Mouse (Mus musculus) adrenal gland, postnatal 14 days (tissue): ENCODE measurements around the gene Sos2. TPM values are rescaled to one million over a fixed set of nuclear protein-coding genes. Genes with fewer than 3 reads are reported as not detected.

Experiments used
- DNase-seq: peaks from one replicate; pipeline ENCODE4 v3.0.0; 2021; ENCODE audit warnings: mixed read lengths
- long read RNA-seq, 2 experiments: library from polyadenylated mRNA; stranded (forward); transcript quantifications; one replicate each; pipeline ENCODE4 v2.0.0; 2021
- total RNA-seq: library from RNA; stranded (reverse); gene quantifications from 2 replicates; pipeline ENCODE4 v1.2.3, GENCODE M21; 2021

Sos2 gene
- 35.8 and 36.9 TPM in 2 replicates for total RNA-seq
- long read RNA-seq, experiment 1, full-length matches to known transcripts: 4 of 9 reads
- long read RNA-seq, experiment 1, partial matches to known transcripts: 3 of 9 reads
- long read RNA-seq, experiment 1, other reads (novel, unspliced or antisense): 2 of 9 reads
- long read RNA-seq, experiment 2, full-length matches to known transcripts: 3 of 5 reads
- long read RNA-seq, experiment 2, partial matches to known transcripts: 1 of 5 reads
- long read RNA-seq, experiment 2, other reads (novel, unspliced or antisense): 1 of 5 reads

GRCm38 (mm10) chr12:69681566-69682061 is at the start of gene Sos2:
Gene Sos2, minus strand, starts transcription at chr12:69681852.
- DNase-seq: peak; percentile 83

- no peak for DNase-seq
Measured at GRCm38 (mm10) chr12:69730306-69730705, 48.7 kb upstream of the Sos2 start.

- DNase-seq: no peak
Measured at GRCm38 (mm10) chr12:69729246-69729645, 47.6 kb upstream of the Sos2 start.

DNA sequence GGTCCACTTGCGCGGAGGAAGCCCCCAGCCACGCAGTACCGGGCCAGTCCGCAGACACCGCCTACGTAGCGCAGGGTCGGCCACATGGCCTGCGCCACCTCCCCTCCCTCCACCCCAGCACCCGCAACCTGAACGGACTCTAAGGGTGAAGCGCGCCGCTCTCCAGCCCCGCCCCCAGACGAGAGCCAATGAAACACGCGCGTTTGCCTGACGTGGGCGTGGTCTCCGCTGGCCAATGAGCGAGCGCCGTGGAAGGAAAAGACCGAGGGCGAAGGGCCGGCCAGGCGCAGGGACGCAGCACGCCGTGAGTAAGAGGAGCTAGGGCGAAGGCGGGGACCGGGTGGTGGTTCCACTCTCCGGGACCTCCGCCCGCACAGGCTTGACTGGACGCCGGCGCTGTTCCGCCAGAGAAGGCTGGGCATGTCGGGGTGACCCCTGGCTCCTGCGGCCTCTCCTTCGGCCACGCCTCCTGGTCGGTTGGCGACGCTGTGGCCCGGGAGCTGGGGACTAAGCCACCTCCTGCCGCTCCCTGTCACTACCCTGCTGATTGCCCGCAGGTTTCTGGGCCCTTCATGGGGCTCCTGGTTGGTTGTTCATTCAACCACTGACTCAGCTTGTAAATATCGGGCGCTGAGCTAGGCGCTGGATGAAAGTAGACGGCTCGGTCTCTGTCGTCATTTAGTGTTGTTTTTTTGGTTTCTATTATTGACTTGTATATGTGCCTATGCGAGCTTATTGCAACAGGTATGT is 43.2 kb upstream of the Sos2 start, which contains the start of the genes L2hgdh and Atp5s:
Gene L2hgdh (minus strand): TSS at position 163 of the 750 bp plus-strand sequence.
Gene Atp5s (plus strand): TSS at position 240 of the 750 bp plus-strand sequence.
- peak; percentile 99 for DNase-seq

- DNase-seq: no peak
Measured at GRCm38 (mm10) chr12:69724018-69724710, 42.5 kb upstream of the Sos2 start.

GRCm38 (mm10) chr12:69723376-69723775 is 41.7 kb upstream of the Sos2 start:
- no peak for DNase-seq

GRCm38 (mm10) chr12:69722857-69723256 is 41.2 kb upstream of the Sos2 start:
- DNase-seq: no peak

DNA sequence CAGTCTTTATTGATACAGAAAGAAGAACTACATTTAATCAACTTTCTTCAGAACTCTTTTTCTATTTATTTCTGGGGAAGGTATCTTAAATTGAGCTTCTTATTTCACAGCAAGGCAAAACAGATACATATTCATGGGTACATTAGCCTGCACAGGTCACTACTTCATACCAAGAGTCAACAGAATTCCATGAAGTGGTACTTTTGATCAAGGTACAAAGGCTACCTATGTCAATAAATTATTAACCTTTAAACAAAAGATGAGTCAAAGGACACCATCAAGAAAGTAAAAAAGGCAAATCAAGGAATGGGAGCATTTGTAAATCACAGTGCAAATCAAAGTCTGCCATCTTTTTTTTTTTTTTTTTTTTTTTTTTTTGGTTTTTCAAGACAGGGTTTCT is 32.0 kb upstream of the Sos2 start:
- DNase-seq: no peak

DNA sequence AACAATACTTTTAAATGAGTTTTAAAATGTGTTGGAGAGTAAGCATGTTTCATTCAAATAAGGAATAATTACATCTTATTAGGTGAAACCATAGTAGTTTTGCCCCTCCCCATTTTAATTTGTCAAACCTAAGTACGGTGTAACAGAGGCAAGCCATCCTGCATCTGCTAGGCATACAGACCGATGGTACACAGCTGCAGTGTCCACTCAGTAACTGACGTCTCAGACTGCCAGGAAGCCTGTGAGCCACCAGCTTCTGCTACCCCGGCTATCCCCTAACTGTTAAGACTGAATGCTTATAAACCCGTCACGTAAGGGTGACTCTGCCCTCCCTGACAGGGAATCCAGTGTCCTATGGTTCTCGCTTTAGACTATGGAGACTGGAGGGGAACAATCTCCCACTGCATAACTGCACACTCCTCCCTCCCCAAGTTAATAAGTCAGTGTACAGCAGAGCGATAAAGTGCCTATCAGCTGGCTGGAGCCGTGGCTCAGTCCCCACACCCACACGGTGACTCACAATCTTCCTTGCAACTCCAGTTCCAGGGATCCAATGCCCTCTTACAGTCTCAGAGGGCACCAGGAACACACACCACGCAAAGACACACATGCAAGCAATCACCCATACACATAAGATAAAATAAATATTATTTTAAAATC is 23.3 kb upstream of the Sos2 start:
- no peak for DNase-seq

GRCm38 (mm10) chr12:69698352-69698751 is 16.7 kb upstream of the Sos2 start:
- no peak for DNase-seq

- peak; percentile 77 for DNase-seq
Measured at GRCm38 (mm10) chr12:69696746-69697145, 15.1 kb upstream of the Sos2 start.

- DNase-seq: no peak
Measured at GRCm38 (mm10) chr12:69693471-69693870, 11.8 kb upstream of the Sos2 start.

GRCm38 (mm10) chr12:69690714-69691113 is 9.1 kb upstream of the Sos2 start:
- DNase-seq: no peak

GRCm38 (mm10) chr12:69689094-69689493 is 7.4 kb upstream of the Sos2 start:
- no peak for DNase-seq

- no peak for DNase-seq
Measured at GRCm38 (mm10) chr12:69688368-69688767, 6.7 kb upstream of the Sos2 start.

GRCm38 (mm10) chr12:69683537-69683936 is 1.9 kb upstream of the Sos2 start:
- DNase-seq: peak; percentile 95

DNA sequence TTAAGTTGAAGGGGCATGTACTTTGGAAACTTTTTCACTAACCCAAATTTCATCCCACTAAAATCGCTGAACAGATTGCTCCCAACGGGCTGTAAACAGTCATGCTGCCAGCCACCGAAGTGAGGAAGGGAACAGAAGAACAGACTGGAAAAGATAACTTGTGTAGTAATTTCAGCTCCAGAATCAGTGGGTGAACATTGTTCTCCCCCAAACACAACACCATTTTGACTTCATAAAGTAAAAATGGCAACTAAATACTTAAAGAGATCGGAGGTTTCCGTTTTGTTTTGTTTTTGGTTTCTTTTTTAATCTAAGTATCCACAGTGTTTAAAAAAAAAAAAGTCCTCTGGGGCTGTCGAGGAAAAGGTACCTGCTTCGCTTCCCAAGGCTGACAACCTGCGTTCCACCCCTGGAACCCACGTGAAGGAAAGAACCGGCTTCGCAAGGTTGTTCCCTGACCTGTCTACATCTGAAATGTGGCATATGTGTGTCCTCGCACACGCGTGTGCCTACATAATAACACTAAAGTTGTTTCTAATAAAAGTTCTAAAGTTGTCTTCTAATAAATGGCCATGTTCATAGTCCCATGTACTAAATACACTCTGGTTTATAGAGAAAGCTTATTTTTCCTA is 1.3 kb upstream of the Sos2 start:
- DNase-seq: no peak

DNA sequence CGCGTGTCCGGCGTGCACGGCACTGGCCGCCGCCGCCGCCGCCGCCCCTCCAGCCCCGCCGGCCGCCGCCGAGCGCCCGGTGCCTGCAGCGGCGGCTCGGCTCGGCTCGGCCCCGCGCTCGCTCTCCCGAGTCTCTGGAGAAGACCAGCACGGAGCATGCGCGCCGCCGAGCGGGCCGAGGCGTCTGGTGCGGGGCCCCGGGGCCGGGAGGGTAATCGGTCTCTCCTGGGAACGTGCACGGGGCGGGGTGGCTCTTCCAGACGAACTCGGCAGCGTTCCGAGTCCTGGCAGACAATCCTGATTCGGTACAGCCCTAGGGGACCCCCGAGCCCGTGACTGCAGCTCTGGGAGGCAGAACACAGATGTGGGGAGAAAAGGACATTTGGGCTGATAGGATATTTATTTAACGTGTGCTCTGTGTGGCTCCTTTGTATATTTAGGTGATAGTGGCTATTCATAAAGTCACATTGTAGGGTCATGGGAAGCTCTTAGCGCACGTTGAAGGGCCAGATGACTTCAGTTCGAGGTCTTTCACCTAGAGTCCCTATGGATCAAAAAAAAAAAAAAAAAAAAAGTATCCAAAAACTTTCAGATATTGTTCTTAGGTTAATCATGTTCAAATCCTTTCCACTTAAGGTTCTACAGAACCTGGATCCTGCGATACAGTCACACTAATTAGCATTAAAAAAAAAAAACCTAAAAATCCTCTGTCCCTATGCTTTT is 574 bp upstream of the Sos2 start:
- DNase-seq: peak; percentile 95

- peak; percentile 67 for DNase-seq
Measured at GRCm38 (mm10) chr12:69680635-69681565, 752 bp downstream of the Sos2 start.

DNA sequence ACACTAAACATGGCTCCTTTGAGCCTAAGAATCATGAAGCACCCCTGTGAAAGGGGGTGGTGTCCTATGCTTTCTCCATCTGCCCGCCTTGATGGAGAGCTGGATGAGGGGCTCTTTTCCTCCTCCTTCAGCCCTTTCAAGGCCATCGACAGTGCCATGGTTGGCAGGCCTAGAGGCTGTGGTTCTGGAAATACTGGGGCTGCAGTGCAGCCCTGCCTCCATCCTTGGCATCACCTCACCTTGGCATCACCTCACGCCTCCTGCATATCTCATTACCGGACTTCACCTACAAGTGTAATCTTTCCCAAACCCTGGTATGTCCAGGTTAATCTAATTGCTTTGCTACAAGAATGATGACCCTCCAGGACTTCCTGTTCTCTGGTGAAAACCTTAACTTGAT is 5.5 kb downstream of the Sos2 start:
- no peak for DNase-seq
